Mouse (Mus musculus) kidney, adult 10 weeks (tissue): ENCODE results near the gene Prm3. TPM values are rescaled to one million over a fixed set of nuclear protein-coding genes. Genes with fewer than 3 reads are reported as not detected.

Source experiments
- polyA plus RNA-seq: library from polyadenylated mRNA; stranded (reverse); fragments of 350-450 nt; fragmentation: Illumina TruSeq; extraction: RNeasy Lipid Tissue Mini Kit (QIAGEN cat#74804); gene quantifications from one replicate; pipeline ENCODE4 v1.2.3, GENCODE M21; 2014; ENCODE audit warnings: low read depth, low replicate concordance

The Prm3 gene
- not detected for polyA plus RNA-seq

DNA sequence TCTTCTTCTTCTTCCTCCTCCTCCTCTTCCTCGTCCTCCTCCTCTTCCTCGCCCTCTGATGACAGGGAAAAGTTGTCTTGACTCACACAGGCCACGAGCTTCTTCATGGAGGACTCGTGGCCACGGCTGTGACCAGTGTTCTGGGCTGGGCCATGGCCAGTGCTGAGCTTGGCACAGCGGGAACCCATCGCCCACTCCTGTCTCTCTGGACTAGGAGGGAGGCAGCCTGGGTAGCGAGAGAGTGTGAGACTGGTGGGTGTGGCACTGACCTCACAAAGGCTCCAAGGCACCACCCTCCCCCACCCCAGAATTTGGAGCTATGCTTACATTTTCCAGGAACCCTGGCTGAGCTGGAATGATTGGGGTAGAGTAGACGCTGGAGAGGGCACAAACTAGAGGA lies at the start of gene Prm3:
Prm3 (minus strand) TSS at position 213 of the 400 bp plus-strand sequence.

DNA sequence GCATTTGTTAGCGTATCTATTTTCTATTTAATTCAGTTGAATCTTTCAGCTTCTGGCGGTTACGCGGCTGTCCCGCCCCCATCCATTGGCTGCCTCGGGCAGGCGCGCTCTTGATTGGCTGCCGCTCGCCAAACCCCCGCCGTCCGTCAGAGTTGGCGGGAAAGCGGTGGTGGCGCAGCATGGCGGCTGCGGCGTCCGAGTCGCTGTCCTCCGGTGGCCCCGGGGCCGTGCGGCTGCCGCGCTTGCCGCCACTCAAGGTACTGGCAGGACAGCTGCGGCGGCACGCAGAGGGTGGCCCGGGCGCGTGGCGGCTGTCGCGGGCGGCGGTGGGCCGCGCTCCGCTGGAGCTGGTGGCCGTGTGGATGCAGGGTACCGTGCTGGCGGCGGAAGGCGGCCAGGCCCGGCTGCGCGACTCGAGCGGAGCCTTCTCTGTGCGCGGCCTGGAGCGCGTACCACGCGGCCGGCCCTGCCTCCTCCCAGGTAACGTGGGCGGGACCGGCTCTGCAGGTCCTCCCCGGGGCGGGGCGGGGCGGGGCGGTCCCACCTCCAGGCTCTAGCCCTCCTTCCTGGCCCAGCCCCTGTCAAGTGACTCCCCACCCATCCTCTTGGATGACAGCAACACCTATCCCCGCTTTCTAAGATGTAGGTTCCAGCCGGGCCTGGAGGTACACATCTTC lies 44.3 kb upstream of the Prm3 start, which contains the start of gene Rmi2:
Rmi2 (plus strand) TSS at position 149 of the 677 bp plus-strand sequence.

DNA sequence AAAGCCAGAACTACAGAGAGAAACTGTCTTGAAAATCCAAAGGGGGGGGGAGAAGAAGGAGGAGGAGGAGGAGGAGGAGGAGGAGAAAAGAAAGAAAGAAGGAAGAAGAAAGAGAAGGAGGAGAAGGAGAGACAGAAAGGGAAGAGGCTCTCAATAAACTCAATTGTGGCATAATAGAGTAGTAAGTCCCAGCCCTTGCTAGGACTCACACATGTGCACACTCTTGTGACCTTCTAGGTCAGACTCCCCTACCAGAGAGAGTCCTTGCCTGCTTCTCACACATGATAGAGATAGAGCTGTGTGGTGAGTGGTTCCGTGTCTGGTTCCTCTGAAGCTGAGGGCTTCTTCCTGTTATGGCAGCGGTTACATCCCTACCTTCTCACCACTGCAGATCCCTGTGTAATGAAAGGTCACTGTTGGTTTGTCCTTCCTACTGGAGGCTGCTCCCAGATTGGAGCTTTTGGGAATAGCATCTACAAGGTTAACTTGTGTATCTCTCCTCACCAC lies 22.2 kb upstream of the Prm3 start, which contains the start of gene Gm11172:
Gm11172 (plus strand) TSS at position 51 of the 507 bp plus-strand sequence.

DNA sequence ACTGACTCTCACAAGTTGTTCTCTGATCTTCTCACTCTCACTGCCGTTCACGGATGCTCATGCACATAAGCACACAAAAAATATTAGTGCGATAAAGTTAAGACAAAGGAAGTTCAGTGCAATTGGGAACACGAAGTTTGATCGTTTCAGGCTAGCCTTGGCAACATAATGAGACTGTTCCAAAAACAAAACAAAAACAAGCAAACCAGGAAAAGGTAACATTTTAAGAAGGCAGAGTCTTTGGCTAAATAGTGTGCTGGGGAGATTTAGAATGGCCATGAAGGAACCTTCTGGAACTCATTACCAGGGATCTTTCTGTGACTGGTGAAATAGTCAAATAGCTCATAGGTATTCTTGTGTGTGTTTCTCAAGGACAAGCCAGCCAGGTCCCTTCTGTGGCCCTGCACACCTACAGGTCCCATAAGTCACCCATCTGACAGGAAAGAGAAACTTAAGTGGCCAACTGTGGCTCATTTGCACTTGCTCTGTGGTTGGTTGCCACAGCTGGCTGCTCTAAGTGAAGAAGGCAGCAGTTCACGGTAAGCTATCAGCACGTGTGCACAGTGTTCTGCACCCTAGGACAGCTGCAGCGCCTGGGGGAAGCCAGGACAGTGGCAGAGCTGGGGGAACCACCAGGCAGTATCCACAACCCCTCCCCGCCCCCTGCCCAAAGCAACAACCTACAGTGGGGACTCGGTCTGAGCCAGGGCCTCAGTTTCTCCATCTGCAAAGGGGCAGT lies 15.2 kb upstream of the Prm3 start, which contains the start of gene Prm1:
Prm1 (minus strand) TSS at position 51 of the 739 bp plus-strand sequence.

DNA sequence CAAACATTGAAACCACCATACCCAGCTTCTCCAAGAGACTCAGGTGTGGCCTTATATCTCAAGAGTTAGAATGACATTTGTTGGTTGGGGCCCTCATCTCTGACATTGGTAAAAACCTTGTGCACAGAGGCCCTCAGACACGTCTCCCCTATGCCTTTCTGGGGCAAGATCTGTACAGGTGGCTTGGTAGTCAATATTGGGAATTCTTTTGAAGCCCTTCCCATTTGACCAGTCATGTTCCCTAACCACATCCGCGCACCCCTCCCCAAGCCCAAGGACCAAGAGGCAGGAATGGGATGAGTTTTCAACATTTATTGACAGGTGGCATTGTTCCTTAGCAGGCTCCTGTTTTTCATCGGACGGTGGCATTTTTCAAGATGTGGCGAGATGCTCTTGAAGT lies 5.3 kb upstream of the Prm3 start, which contains the start of gene Prm2:
Prm2 (minus strand) TSS at position 101 of the 400 bp plus-strand sequence.

DNA sequence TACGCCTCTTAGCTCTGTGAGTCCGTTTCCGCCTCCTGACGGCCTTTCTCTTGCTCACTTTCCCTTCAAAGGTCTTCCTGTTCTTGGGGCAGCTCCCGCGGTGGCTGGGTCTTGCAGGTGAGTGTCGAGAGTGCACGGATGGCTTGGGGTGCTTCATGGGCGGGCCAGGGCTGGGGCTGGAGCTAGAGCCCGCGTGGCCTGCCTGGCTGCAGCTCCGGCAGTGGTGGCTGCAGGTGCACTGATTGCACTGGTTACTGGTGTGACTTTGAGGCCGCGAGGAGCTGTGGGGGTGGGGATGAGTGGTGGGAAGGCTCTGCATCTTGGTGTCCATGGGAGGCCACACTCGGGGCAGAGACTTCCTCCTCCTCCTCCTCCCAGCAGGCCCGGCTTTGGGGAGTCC lies 2.4 kb downstream of the Prm3 start, which contains the start of gene Tnp2:
Tnp2 (minus strand) TSS at position 390 of the 400 bp plus-strand sequence.

DNA sequence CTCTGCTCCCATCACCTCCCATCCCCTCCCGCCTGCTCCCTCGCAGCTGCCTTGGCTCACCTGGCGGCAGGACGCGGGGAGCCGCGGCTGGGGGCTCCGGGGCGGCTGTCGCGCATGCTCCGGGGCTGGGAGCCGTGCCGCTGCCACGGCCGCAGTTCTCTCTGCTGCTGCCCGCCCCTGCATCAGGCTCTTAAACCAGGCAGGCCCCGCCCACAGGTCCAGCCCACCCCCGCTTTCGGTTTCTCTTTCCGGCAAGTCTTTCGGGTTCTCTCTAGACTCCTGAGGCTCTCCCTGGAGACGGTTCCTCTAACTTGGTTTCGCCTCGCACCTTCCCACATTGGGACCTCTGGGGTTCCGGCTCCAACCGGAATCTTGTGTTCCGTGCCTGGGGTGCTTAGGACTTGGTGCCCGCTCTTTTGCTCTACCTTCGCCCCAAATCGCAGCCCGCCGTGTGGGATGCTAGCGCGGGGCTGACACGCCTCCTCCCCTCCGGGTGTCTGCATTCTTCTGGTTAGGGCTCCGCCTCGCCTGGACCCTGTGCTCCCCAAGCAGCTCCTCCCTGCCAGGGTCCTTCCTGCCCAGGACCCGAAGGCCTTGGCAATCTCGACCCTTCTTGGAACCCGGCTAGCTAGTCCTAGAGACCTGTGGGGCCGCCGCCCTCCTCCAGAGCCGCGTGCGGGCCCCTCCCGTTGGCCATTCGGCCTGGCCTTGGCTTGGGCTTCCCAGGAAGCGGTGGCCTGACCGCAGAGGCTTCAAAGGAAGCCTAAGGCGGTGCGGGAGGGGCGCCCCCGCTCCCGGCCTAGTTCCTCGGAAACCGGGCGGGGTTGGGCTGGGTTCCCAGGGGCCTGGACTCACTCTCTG lies 5.1 kb downstream of the Prm3 start, which contains the start of gene Socs1:
Socs1 (minus strand) TSS at position 166 of the 861 bp plus-strand sequence.

Other genes with a start within 250 kb of the Prm3 start
- gene Dexi, start 247.9 kb downstream of the Prm3 start, polyA plus RNA-seq: 2.1 TPM
- 12.2 TPM for gene Clec16a, start 245.6 kb downstream of the Prm3 start, polyA plus RNA-seq
- not detected for gene Socs1, start 5.4 kb downstream of the Prm3 start, polyA plus RNA-seq
- gene Tnp2, start 2.3 kb downstream of the Prm3 start, polyA plus RNA-seq: not detected
- gene Prm2, start 5.2 kb upstream of the Prm3 start, polyA plus RNA-seq: not detected
- not detected for gene Prm1, start 14.9 kb upstream of the Prm3 start, polyA plus RNA-seq
- not detected for gene Gm11172, start 22.0 kb upstream of the Prm3 start, polyA plus RNA-seq
- gene Rmi2, start 44.1 kb upstream of the Prm3 start, polyA plus RNA-seq: not detected